Mouse (Mus musculus) telencephalon, adult 2 months (tissue): ENCODE measurements around the gene Cox6a1.
A peak's percentile ranks its signal among the peaks of the same experiment; 100 is the strongest.

Source experiments
- DNase-seq: peaks from one replicate; pipeline ENCODE4 v3.0.0-alpha.2; 2011; ENCODE audit warnings: low read depth, low spot score

The Cox6a1 gene

DNA sequence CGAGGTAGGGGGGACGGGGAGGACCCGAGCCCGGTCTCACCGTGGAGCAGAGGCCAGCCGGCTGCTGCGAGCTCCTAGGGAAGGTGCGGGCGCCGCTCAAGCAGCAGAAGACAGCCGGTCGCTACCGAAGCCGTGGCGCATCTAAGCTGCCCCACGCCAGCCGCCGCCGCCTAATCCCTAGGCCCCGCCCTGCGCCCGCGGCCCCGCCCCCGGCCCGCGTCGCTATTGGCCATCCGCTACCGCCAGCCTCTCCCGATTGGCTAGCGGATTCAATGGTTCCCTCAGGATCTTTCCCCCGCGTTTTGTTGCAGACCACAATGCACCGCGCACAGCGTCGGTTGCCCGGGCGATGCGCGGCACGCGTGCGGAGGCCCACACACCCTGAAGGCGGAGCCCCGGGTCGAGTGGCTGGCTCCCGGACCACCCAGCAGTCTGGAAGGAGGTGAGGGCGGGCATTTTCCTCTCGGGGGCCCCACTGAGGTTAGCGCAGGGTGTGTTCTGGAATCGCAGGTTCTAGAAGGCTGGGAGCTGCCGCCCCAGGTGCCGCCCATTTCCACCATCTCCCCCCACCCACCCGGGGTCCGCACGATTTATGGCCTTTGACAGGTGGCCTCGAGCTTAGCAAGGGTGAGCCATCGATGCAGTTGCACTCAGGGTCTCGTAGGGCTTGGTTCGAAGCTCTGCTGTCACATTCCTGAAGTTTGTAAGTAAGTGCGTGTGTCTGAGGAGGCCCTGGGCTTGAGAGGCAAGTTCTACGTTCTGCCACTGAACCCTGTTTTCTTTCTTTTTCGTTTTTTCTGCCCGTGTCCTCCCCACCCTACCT lies 47.8 kb downstream of the Cox6a1 start, which contains the start of gene Dynll1:
Dynll1 (minus strand) TSS at position 208 of the 823 bp plus-strand sequence.
- DNase-seq = peak; percentile 93

DNA sequence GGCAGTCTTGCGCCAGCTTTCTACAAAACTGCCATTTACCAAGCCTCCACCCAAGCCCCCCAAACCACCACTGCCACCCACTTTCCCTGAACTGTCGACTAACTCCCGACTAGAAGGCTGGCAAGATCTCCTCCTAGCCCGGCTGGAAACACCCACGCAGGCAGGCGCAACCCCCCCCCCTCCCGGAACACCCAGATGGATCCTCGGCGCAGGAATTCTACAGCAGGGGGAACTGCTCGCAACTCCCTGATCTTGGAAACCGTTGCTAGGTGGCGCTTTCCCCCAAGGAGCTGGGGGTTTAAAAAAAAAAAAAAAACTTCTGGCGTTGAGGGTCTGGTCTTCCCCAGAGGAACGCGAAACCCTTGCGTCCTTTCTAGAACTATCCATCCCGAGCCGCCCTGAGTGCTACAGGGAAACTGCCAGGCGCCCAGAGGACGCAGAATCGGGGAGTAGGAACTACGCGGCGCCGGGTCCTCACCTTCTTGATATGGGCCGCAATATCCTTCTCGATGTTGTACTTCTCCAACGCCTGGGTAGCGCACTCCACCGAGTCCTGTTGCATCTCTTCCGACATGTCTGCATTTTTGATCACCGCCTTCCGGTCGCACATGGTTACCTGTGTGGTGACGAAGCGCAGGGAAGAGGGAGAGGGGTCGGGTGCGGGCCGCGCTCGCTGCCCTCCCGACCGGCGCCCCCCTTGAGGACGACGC lies 48.6 kb downstream of the Cox6a1 start:
- DNase-seq = peak; percentile 93

DNA sequence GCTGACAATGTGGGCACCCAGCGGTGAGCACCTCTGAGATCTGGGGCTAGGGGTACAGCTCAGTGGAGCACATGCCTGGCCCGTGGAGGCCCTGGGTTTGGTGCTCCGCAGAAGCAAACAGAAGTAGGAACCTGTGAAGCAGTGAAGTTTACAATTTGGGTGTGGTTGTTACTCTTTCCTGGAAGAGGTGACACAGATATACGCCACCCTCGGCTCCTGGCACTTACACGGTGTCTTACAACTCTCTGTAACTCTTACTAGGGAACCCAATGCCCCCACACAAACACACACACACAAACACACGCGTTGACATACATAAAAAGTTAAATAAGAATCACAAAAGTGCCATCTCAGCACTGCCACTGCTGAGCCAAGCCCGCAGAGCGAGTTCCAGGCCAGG lies 52.4 kb downstream of the Cox6a1 start:
- DNase-seq = no peak
